Mouse (Mus musculus) heart, embryonic 11.5 days (tissue): ENCODE measurements at regions not wholly inside any gene's neighbourhood (a gene's known extent, or its start where the extent isn't known, plus 50 kb on each side); places are given as distances from the start of the nearest gene placed in this dataset.
"Not testable (repeated sequence)": the region's sequence is repeated elsewhere in the genome, so short reads cannot be mapped to it uniquely, and the experiment has no call there.

Source experiments
- ATAC-seq: fragments of 200-750 bp; cut with Nextera tagmentation; replicated peaks from 2 replicates; pipeline ENCODE4 v1.8.0; 2017; ENCODE audit warnings: moderate library complexity; ENCODE audit not compliant: insufficient number of reproducible peaks, low FRiP score, low TSS enrichment
- H3K27ac ChIP-seq: fragments of 300-500 bp; sonication (generic); 2 replicates; pipeline ENCODE4 v1.5.1; 2014; ENCODE audit warnings: mild to moderate bottlenecking, low read depth, low read length
- H3K27me3 ChIP-seq: fragments of 300-500 bp; sonication (generic); 2 replicates; pipeline ENCODE4 v1.6.1; 2014; ENCODE audit warnings: mild to moderate bottlenecking, low read length, mixed read lengths; ENCODE audit not compliant: control insufficient read depth, insufficient read depth
- H3K36me3 ChIP-seq: fragments of 300-500 bp; sonication (generic); 2 replicates; pipeline ENCODE4 v1.6.1; 2014; ENCODE audit warnings: mild to moderate bottlenecking, low read length, moderate library complexity, mixed read lengths; ENCODE audit not compliant: control insufficient read depth, insufficient read depth
- H3K4me1 ChIP-seq: fragments of 300-500 bp; sonication (generic); 2 replicates; pipeline ENCODE4 v1.6.1; 2014; ENCODE audit warnings: low read length; ENCODE audit not compliant: control insufficient read depth, insufficient read depth
- H3K4me2 ChIP-seq: fragments of 300-500 bp; sonication (generic); 2 replicates; pipeline ENCODE4 v1.6.1; 2014; ENCODE audit warnings: mild to moderate bottlenecking, moderate library complexity
- H3K4me3 ChIP-seq: fragments of 300-500 bp; sonication (generic); 2 replicates; pipeline ENCODE4 v1.5.1; 2014; ENCODE audit warnings: low read depth, low read length
- H3K9ac ChIP-seq: fragments of 300-500 bp; sonication (generic); 2 replicates; pipeline ENCODE4 v1.6.1; 2014; ENCODE audit warnings: mild to moderate bottlenecking, low read depth, low read length, moderate library complexity
- H3K9me3 ChIP-seq: fragments of 300-500 bp; sonication (generic); replicated peaks from 2 replicates; pipeline ENCODE4 v1.6.1; 2016; ENCODE audit warnings: low read length; ENCODE audit not compliant: control insufficient read depth
- WGBS: fragments of 180-500 bp; shearing (Covaris S2); extraction: QIAGEN DNeasy Blood & Tissue Kit; methylation state at CpG from one replicate; pipeline ENCODE4 v1.1.7; 2014; ENCODE audit not compliant: insufficient replicate concordance; 5-methylcytosine and 5-hydroxymethylcytosine counted together

DNA sequence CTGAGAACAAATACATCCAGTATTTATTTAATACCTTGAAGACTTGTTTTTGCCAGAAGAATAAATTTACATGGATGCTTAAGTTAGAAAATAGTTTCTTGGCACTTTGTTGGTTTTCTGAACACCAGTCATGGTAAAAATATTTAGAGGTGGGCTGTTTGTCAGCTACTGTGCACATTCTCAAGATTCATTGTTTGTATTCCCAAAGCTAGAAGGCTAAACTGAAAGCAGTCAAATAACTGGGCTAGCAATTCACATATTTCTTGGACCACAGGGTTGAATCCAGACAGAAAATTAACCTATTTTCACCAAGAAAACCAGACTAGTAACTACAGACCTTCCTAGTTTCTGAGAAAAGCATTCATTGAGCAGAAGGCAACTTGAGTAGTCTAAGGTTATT, 488.1 kb upstream of the Klf6 start:
- Histone ChIP-seq H3K27me3 (no peaks in the 10 kb centered on the region), H3K4me3 (no peak overlapping the region)
- no peak for ATAC-seq

GRCm38 (mm10) chr13:5408226-5408804, 453.0 kb upstream of the Klf6 start:
- Histone ChIP-seq H3K9ac (no peak overlapping the region), H3K27ac (no peak overlapping the region), H3K4me3 (no peak overlapping the region), H3K27me3 (no peaks in the 10 kb centered on the region), H3K36me3 (no peaks in the 10 kb centered on the region), H3K4me1 (no peaks in the 10 kb centered on the region), H3K4me2 (no peak overlapping the region), H3K9me3 (no peaks in the 10 kb centered on the region)
- ATAC-seq = no peak
- WGBS = 73% methylated on average over 4 of the region's 4 CpGs

More for the DNA sequence above, 488.1 kb upstream of the Klf6 start:
- H3K27ac ChIP-seq = no peak overlapping the region
- no peaks in the 10 kb centered on the region for H3K4me1 ChIP-seq
- no peak overlapping the region for H3K9ac ChIP-seq
- H3K9me3 ChIP-seq = no peaks in the 10 kb centered on the region
- no peaks in the 10 kb centered on the region for H3K36me3 ChIP-seq
- H3K4me2 ChIP-seq = no peak overlapping the region

DNA sequence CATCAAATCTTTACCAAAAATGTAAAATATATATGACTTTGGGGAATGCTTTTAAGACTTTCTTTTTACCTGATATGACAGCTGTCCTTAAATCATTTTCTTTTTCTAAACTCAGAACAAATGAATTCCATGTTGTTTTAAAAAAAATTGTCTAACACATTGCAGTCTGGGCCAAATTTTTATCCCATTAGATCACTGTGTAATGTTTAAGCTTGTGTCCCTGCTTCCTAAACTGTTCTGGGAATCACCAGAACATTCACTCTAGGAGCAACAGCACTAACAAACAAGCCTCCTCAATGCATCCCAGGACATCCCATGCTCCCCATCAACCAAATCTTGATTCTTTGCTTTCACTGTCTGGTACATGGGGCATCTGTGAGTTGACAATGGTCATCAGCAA, 449.2 kb upstream of the Klf6 start:
- Histone ChIP-seq H3K36me3 (no peaks in the 10 kb centered on the region), H3K4me2 (no peak overlapping the region), H3K4me3 (no peak overlapping the region), H3K27ac (no peak overlapping the region), H3K9ac (no peak overlapping the region), H3K27me3 (no peaks in the 10 kb centered on the region), H3K9me3 (no peaks in the 10 kb centered on the region), H3K4me1 (no peaks in the 10 kb centered on the region)
- no peak for ATAC-seq

DNA sequence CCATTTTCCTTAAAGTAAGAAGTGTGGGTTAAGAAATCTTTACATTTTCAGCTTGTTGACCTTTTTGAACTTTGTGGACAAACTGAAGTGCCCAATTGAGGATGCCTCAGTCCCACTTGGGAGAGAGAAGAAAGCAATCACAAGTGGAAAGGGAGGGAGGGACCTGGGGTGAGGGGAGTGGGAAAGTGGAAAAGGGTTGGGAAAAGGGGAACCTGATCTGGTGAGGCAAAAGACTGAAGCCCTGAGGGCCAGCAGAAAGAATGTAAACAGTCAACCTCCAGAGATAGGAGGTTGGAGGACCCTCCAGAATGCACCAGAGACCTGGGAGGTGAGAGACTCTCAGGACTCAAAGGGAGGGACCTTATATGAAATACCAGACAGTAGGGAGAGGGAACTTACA, 448.3 kb upstream of the Klf6 start:
- not testable (repeated sequence) for H3K36me3 ChIP-seq, H3K27me3 ChIP-seq, H3K9me3 ChIP-seq, H3K4me3 ChIP-seq, H3K4me1 ChIP-seq, H3K4me2 ChIP-seq, H3K9ac ChIP-seq, ATAC-seq, H3K27ac ChIP-seq

DNA sequence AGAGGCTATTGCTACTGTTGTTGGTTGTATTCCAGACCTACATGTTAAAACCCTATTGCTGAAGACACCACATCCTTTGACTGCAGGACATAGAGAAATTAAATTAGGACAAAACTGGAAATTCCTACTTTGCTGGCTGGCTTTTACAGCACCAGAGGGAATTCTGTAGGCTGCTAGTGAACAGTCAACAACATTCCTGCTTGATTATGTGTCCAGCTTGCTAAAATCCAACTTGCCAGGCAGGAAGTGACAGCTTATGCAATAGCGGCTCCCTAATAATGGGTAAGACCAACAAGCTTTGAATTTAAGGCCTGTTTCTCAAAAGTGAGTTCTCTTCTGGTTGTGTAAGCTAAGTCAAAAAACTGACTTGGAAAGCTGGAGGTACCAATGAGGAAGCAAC, 437.2 kb upstream of the Klf6 start:
- ATAC-seq = no peak
- Histone ChIP-seq H3K9ac (no peak overlapping the region), H3K27me3 (no peaks in the 10 kb centered on the region), H3K36me3 (no peaks in the 10 kb centered on the region), H3K4me3 (no peak overlapping the region), H3K27ac (no peak overlapping the region), H3K9me3 (no peaks in the 10 kb centered on the region), H3K4me1 (no peaks in the 10 kb centered on the region), H3K4me2 (no peak overlapping the region)
- 66% methylated on average over 1 of the region's 1 CpGs for WGBS

- no peak overlapping the region for H3K9ac ChIP-seq
- H3K27ac ChIP-seq = no peak overlapping the region
- H3K9me3 ChIP-seq = no peaks in the 10 kb centered on the region
- no peaks in the 10 kb centered on the region for H3K36me3 ChIP-seq
- H3K4me2 ChIP-seq = no peak overlapping the region
- no peak for ATAC-seq
- WGBS = 87% methylated on average over 9 of the region's 9 CpGs
- no peaks in the 10 kb centered on the region for H3K4me1 ChIP-seq
- no peak overlapping the region for H3K4me3 ChIP-seq
- H3K27me3 ChIP-seq = no peaks in the 10 kb centered on the region
These were observed 435.6 kb upstream of the Klf6 start for GRCm38 (mm10) chr13:5425491-5426232.

GRCm38 (mm10) chr13:5433652-5434051, 427.6 kb upstream of the Klf6 start:
- Histone ChIP-seq H3K4me1 (no peaks in the 10 kb centered on the region), H3K27me3 (no peaks in the 10 kb centered on the region), H3K4me3 (no peak overlapping the region), H3K9ac (no peak overlapping the region), H3K27ac (no peak overlapping the region), H3K4me2 (no peak overlapping the region), H3K9me3 (no peaks in the 10 kb centered on the region), H3K36me3 (no peaks in the 10 kb centered on the region)
- 19% methylated on average over 1 of the region's 1 CpGs for WGBS
- no peak for ATAC-seq

- no peak overlapping the region for H3K4me3 ChIP-seq
- H3K4me2 ChIP-seq = no peak overlapping the region
- no peaks in the 10 kb centered on the region for H3K27me3 ChIP-seq
- ATAC-seq = no peak
- no peak overlapping the region for H3K27ac ChIP-seq
- H3K36me3 ChIP-seq = no peaks in the 10 kb centered on the region
- H3K9me3 ChIP-seq = no peaks in the 10 kb centered on the region
- H3K4me1 ChIP-seq = no peaks in the 10 kb centered on the region
- no peak overlapping the region for H3K9ac ChIP-seq
These were observed 426.2 kb upstream of the Klf6 start for GRCm38 (mm10) chr13:5435131-5435530.

- Histone ChIP-seq H3K9me3 (no peaks in the 10 kb centered on the region), H3K4me1 (no peaks in the 10 kb centered on the region), H3K9ac (no peak overlapping the region), H3K4me3 (no peak overlapping the region), H3K4me2 (no peak overlapping the region), H3K27me3 (no peaks in the 10 kb centered on the region), H3K27ac (no peak overlapping the region), H3K36me3 (no peaks in the 10 kb centered on the region)
- ATAC-seq = no peak
- 65% methylated on average over 2 of the region's 2 CpGs for WGBS
These were observed 425.1 kb upstream of the Klf6 start for GRCm38 (mm10) chr13:5436191-5436590.
